ENCODE assay signal across 8 mouse cellular contexts in the genomic region with DNA sequence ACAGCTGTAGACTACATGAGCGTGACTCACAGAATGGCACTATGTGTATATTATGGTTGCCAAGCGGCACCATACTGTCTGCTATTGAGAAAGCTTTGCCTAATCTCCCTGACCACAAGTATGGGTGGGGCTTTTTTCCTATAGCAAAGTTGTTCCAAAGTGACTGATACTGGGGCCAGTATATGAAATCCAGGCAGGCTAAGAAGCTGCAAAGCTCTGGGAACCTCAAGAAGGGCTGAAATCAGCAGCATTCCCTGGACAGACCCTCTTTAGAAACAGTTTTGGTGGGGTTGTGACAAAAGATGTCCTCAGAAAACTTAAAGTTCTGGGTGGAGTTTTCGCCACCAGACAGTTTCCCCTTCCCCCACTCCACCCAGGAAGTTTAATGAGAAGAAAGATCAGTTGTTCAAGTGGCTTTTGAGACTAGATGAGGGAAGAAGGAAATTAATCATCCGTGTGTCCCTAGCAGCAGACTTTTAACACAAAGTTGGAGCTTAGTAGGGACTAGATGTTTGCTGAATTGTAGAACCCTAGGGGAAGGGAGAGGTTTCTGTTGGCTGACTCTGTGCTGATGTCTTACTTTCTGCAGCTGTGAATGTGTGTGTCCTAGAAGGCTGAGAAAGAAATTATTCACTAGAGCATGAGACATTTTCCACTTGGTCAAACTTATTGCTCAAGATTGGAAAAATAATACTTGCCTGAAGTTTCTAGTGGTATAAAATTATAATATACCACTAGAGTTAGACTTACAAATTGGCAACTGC. TPM values are rescaled to one million over a fixed set of nuclear protein-coding genes. Genes with fewer than 3 reads are reported as not detected.
A peak's percentile ranks its signal among the peaks of the same experiment; 100 is the strongest.
DNase-seq lines count a peak whose midpoint lies in the region; ATAC-seq and TF ChIP-seq lines count a peak whose summit lies in the region.

No protein-coding gene starts in this region.

- H3K4me2 ChIP-seq in kidney, postnatal 0 days (ENCODE audit: low read length) = no peak overlapping the region
- no peak overlapping the region for H3K4me2 ChIP-seq in midbrain, embryonic 11.5 days

- no peaks in the 10 kb centered on the region for H3K36me3 ChIP-seq in kidney, postnatal 0 days (ENCODE audit: insufficient read depth, low read length)
- no peaks in the 10 kb centered on the region for H3K36me3 ChIP-seq in midbrain, embryonic 11.5 days (ENCODE audit: control insufficient read depth, insufficient read depth, low read length)

- DNase-seq in kidney, postnatal 0 days (ENCODE audit: low spot score) = no peak
- no peak for DNase-seq in kidney, postnatal 25 days
- DNase-seq in liver = peak; percentile 27
- peak; percentile 64 for DNase-seq in skeletal muscle tissue, adult 2 months (ENCODE audit: low read depth, low spot score)
- DNase-seq in frontal cortex, postnatal 10 days (ENCODE audit: low spot score in 2 of 2) = no peak
- DNase-seq in cerebellum, postnatal 36 days = no peak
- no peak for DNase-seq in midbrain, embryonic 11.5 days (ENCODE audit: low spot score, missing footprints)

- ATAC-seq in kidney, postnatal 0 days (replicated peaks; ENCODE audit: low FRiP score, low read depth) = no peak
- ATAC-seq in granulocyte monocyte progenitor cell, adult 5-6 weeks (replicated peaks; ENCODE audit: poor library complexity, severe bottlenecking) = peak; percentile 93
- no peak for ATAC-seq in midbrain, embryonic 11.5 days (ENCODE audit: low FRiP score)

- 0 out of 2 replicates have a peak overlapping the region, but pooled peaks have one; percentile 47 for H3K27ac ChIP-seq in kidney, postnatal 0 days
- no peak overlapping the region for H3K27ac ChIP-seq in midbrain, embryonic 11.5 days (ENCODE audit: low read depth, low read length)

- no peaks in the 10 kb centered on the region for H3K4me1 ChIP-seq in kidney, postnatal 0 days (replicated peaks; ENCODE audit: insufficient read depth, low read length)
- no peaks in the 10 kb centered on the region; the same call in 1 of the 2 replicates for H3K4me1 ChIP-seq in midbrain, embryonic 11.5 days (ENCODE audit: control insufficient read depth, insufficient read depth, low read length)

- no peaks in the 10 kb centered on the region for H3K27me3 ChIP-seq in kidney, postnatal 0 days (ENCODE audit: insufficient read depth, low read length)
- no peaks in the 10 kb centered on the region for H3K27me3 ChIP-seq in midbrain, embryonic 11.5 days (ENCODE audit: control insufficient read depth, insufficient read depth, low read length)

- no peaks in the 10 kb centered on the region for H3K9me3 ChIP-seq in kidney, postnatal 0 days (replicated peaks; ENCODE audit: low read length)
- no peaks in the 10 kb centered on the region for H3K9me3 ChIP-seq in midbrain, embryonic 11.5 days (ENCODE audit: control insufficient read depth, low read length)

- no peak overlapping the region for H3K9ac ChIP-seq in kidney, postnatal 0 days (ENCODE audit: low read depth, low read length)
- no peak overlapping the region for H3K9ac ChIP-seq in midbrain, embryonic 11.5 days (ENCODE audit: low read length)

- no peak overlapping the region for H3K4me3 ChIP-seq in kidney, postnatal 0 days (replicated peaks; ENCODE audit: low read depth, low read length)
- no peak overlapping the region for H3K4me3 ChIP-seq in midbrain, embryonic 11.5 days (ENCODE audit: low read depth, low read length)

- 66% methylated on average over 4 of the region's 4 CpGs for WGBS in kidney, postnatal 0 days
- WGBS in midbrain, embryonic 11.5 days = 65% methylated on average over 4 of the region's 4 CpGs

- no peak for TF ChIP-seq CTCF in kidney, postnatal 0 days (IDR thresholded peaks at IDR 0.05; ENCODE audit: low read depth)

RNA-seq across cellular contexts. Expression of gene P2ry10b, which starts 2.2 kb away (rescaled TPM):
- 0.74 and 0.77 TPM in 2 replicates for polyA plus RNA-seq in kidney, postnatal 0 days (2015; fragmentation: Nextera tagmentation; extraction: Ambion mirVana)
- 0.11 TPM in 1 of 2 replicates, not detected in the other for total RNA-seq in granulocyte monocyte progenitor cell, adult 5-6 weeks (2014; fragmentation: Nextera tagmentation)
- total RNA-seq in granulocyte monocyte progenitor cell, adult 5-6 weeks (2017) = 0.15 and 0.34 TPM in 2 replicates
- 0.29 and 0.52 TPM in 2 replicates for polyA plus RNA-seq in midbrain, embryonic 11.5 days (2014; fragmentation: Nextera tagmentation; extraction: Ambion mirVana)

Comparison
In these comparisons a context has a peak if more than half of its experiments do, and no peak if none do; other contexts are left out.
1. DNase-seq: peak in liver (single experiment) and skeletal muscle tissue, adult 2 months (single experiment); none in kidney, postnatal 0 days (single experiment), kidney, postnatal 25 days (0 of 2), frontal cortex, postnatal 10 days (0 of 2), cerebellum, postnatal 36 days (0 of 2) and midbrain, embryonic 11.5 days (single experiment).